Mouse (Mus musculus): ENCODE measurements at regions not wholly inside any gene's neighbourhood (a gene's known extent, or its start where the extent isn't known, plus 50 kb on each side); places are given as distances from the start of the nearest gene placed in this dataset.

DNA sequence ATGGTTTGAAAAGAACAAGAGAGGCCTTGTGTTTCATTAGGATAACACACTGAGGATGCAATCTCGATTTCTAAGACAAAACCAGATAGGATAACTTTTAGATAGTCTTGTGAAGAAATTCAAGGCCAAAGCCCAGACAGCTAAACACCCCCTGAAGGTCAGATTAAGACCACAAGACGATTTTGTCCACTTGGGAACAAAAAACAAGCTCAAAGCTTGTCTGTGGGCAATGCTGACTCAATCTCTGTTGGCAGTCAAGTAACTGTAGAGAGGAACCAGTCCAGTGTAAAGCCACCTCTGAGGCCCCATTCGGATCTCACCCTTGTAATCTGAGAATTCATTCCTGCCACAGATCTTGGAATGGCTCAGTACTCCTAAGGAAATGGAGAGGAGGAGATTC, 75.7 kb upstream of the Slc39a10 start:
- WGBS = 58% methylated on average over 3 of the region's 3 CpGs
- DNase-seq = no peak
- TF ChIP-seq POLR2A (IDR thresholded peaks at IDR 0.05; ENCODE audit: borderline replicate concordance, extremely low read depth, low read depth, low read length) = no peak
- no peak for TF ChIP-seq CTCF (IDR thresholded peaks at IDR 0.05; ENCODE audit: insufficient read depth, low read length)
- Histone ChIP-seq H3K4me3 (replicated peaks; ENCODE audit: extremely low read depth, low read depth, low read length) (no peak overlapping the region), H3K4me1 (ENCODE audit: control insufficient read depth, insufficient read depth, low read length) (peaks cover 2% of the 10 kb centered on the region; the same call in 1 of the 2 replicates)

DNA sequence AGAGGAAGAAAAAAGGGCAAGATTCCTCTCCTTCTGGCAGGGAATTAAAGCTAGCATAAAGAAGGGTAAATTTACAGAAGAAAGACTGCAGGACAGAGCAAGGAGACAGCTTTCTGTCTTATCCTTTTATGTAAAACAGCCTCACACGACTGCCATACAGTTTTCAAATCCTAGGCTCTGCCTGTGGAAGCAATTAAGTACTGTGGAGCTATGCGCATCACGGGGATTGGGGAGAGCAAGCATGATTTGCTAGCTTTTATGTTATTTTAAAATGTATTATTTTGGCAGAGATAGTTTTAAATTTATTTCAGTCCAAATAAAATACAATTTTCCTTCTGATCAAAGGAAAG, 74.2 kb upstream of the Slc39a10 start:
- no peak for DNase-seq
- TF ChIP-seq POLR2A (IDR thresholded peaks at IDR 0.05; ENCODE audit: borderline replicate concordance, extremely low read depth, low read depth, low read length) (no peak), CTCF (IDR thresholded peaks at IDR 0.05; ENCODE audit: insufficient read depth, low read length) (no peak)
- 66% methylated on average over 3 of the region's 3 CpGs for WGBS
- H3K4me3 ChIP-seq (replicated peaks; ENCODE audit: extremely low read depth, low read depth, low read length) = no peak overlapping the region
- H3K4me1 ChIP-seq (ENCODE audit: control insufficient read depth, insufficient read depth, low read length) = peaks cover 2% of the 10 kb centered on the region; the same call in 1 of the 2 replicates

DNA sequence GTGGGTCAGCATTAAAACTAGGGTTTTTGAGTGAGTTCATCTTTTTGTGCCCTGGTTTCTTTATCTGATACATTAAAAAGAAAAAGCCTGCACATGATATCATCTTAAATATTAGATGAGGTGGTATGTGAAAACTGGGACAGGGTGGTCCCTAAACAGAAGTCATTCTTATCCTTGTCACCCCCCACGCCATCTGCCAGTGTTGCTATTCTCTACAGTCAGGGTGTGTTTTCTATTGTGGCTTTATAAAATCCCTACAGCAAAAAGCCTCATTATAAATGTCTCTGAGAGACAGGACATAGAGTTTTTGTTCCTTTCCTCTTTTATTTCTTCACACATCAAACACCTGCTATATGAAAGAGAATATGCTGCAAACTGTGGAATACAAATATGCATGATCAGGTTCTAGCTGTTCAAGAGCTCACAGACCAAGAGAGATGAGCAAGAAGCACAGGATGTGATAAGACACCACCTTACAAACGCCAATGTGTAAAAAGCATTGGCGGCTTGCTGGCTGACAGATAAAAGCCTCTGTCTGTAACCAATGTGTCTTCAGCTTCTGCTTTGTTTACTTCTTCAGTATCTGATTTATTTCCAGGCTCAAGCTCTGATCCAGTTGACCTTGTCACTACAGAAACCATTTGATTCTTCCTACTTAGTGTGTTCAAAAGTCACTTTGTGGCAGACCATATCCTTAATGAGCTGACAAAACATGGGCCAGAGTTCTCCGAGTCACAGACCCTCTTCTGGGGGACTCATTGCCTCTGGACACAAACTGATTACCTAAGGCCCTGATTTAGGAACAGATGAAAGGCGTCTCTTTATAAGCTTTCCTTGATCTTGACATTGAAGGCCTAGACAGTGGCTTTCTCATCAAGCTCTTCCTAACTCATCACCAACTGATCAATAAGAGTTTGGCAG, 73.6 kb upstream of the Slc39a10 start:
- TF ChIP-seq POLR2A (IDR thresholded peaks at IDR 0.05; ENCODE audit: borderline replicate concordance, extremely low read depth, low read depth, low read length) (no peak), CTCF (IDR thresholded peaks at IDR 0.05; ENCODE audit: insufficient read depth, low read length) (no peak)
- peaks cover 2% of the 10 kb centered on the region; the same call in 1 of the 2 replicates for H3K4me1 ChIP-seq (ENCODE audit: control insufficient read depth, insufficient read depth, low read length)
- WGBS = 59% methylated on average over 5 of the region's 5 CpGs
- no peak for DNase-seq
- no peak overlapping the region for H3K4me3 ChIP-seq (replicated peaks; ENCODE audit: extremely low read depth, low read depth, low read length)

DNA sequence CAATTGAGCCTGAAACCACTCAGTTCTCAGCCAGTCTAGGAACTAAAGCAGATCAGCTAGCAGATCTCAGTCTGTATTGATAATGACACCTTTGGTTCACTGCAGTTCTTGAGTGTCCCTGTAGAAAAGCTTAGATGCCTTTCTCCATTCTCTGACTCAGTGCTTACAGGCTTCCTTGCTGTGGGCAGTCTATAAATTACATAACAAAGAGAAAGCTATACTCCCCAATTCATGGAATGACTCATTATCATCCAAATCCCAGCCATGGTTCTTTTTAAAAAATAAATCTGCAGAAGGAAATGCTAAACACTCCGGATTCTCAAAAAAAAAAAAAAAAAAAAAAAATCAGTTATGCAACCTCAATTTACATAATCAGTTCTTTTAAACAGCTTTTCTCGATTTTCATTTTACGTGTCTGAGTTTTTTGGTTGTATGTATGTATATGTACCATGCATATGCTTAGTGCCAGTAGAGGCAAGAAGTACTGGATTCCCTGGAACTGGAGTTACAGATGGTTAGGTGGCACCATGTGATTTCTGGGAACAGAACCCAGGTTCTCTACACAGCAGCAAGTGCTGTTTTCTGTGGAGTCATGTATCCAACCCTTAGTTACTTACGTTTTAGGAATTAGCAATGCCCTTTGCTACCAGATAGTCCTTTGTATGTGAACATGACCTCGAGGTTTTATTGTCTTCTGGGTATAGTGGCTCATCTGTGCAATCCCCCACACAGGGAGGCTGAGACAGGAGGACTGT, 71.5 kb upstream of the Slc39a10 start:
- Histone ChIP-seq H3K4me3 (replicated peaks; ENCODE audit: extremely low read depth, low read depth, low read length) (no peak overlapping the region), H3K4me1 (ENCODE audit: control insufficient read depth, insufficient read depth, low read length) (no peaks in the 10 kb centered on the region)
- WGBS = 77% methylated on average over 5 of the region's 5 CpGs
- DNase-seq = no peak
- TF ChIP-seq POLR2A (IDR thresholded peaks at IDR 0.05; ENCODE audit: borderline replicate concordance, extremely low read depth, low read depth, low read length) (no peak), CTCF (IDR thresholded peaks at IDR 0.05; ENCODE audit: insufficient read depth, low read length) (no peak)

Data from lung, adult 2 months (tissue).